Mouse (Mus musculus): ENCODE measurements around the gene Morn5.

The Morn5 gene

GRCm38 (mm10) chr2:36103555-36104367, 54.5 kb downstream of the Morn5 start:
- TF ChIP-seq POU5F1 (IDR thresholded peaks at IDR 0.05; ENCODE audit: borderline replicate concordance, low read length) (no peak), CTCF (conservative IDR thresholded peaks at IDR 0.05; ENCODE audit: low read length) (0 out of 2 replicates have a peak, but pooled peaks have one; percentile 2)

GRCm38 (mm10) chr2:36104436-36104955, 55.2 kb downstream of the Morn5 start:
- peaks cover 98% of the 10 kb centered on the region for H3K27me3 ChIP-seq (ENCODE audit: insufficient read depth, low read length)

More at GRCm38 (mm10) chr2:36103555-36104367, 54.5 kb downstream of the Morn5 start:
- Histone ChIP-seq H3K4me1 (replicated peaks; ENCODE audit: low read depth, low read length) (peaks cover 54% of the 10 kb centered on the region), H3K27me3 (ENCODE audit: insufficient read depth, low read length) (peaks cover 99% of the 10 kb centered on the region), H3K36me3 (ENCODE audit: insufficient read depth, low read length) (no peaks in the 10 kb centered on the region), H3K4me3 (replicated peaks; ENCODE audit: low read length) (peak overlapping the region; percentile 68), H3K9me3 (ENCODE audit: low read length) (no peaks in the 10 kb centered on the region)

GRCm38 (mm10) chr2:36104956-36105741, 55.9 kb downstream of the Morn5 start, which contains the start of gene Lhx6:
Lhx6 (minus strand) TSS chr2:36105408.
- Histone ChIP-seq H3K9me3 (ENCODE audit: low read length) (no peaks in the 10 kb centered on the region), H3K27me3 (ENCODE audit: insufficient read depth, low read length) (peaks cover 96% of the 10 kb centered on the region), H3K36me3 (ENCODE audit: insufficient read depth, low read length) (no peaks in the 10 kb centered on the region), H3K4me1 (replicated peaks; ENCODE audit: low read depth, low read length) (peaks cover 46% of the 10 kb centered on the region), H3K4me3 (replicated peaks; ENCODE audit: low read length) (peak within 1 kb of the TSS; percentile 68)
- TF ChIP-seq POU5F1 (IDR thresholded peaks at IDR 0.05; ENCODE audit: borderline replicate concordance, low read length) (no peak), NANOG (IDR thresholded peaks at IDR 0.05; ENCODE audit: borderline replicate concordance, low read length) (no peak), CTCF (conservative IDR thresholded peaks at IDR 0.05; ENCODE audit: low read length) (no peak)

More at GRCm38 (mm10) chr2:36104436-36104955, 55.2 kb downstream of the Morn5 start:
- H3K36me3 ChIP-seq (ENCODE audit: insufficient read depth, low read length): no peaks in the 10 kb centered on the region
- H3K9me3 ChIP-seq (ENCODE audit: low read length): no peaks in the 10 kb centered on the region
- peaks cover 50% of the 10 kb centered on the region for H3K4me1 ChIP-seq (replicated peaks; ENCODE audit: low read depth, low read length)
- H3K4me3 ChIP-seq (replicated peaks; ENCODE audit: low read length): peak overlapping the region; percentile 68
- no peak; the same call in 1 of the 2 replicates for TF ChIP-seq NANOG (IDR thresholded peaks at IDR 0.05; ENCODE audit: borderline replicate concordance, low read length)
- TF ChIP-seq POU5F1 (IDR thresholded peaks at IDR 0.05; ENCODE audit: borderline replicate concordance, low read length): no peak
- no peak for TF ChIP-seq CTCF (conservative IDR thresholded peaks at IDR 0.05; ENCODE audit: low read length)

GRCm38 (mm10) chr2:36108615-36109014, 59.4 kb downstream of the Morn5 start:
- Histone ChIP-seq H3K4me1 (replicated peaks; ENCODE audit: low read depth, low read length) (peaks cover 26% of the 10 kb centered on the region), H3K9me3 (ENCODE audit: low read length) (no peaks in the 10 kb centered on the region), H3K4me3 (replicated peaks; ENCODE audit: low read length) (no peak overlapping the region), H3K36me3 (ENCODE audit: insufficient read depth, low read length) (no peaks in the 10 kb centered on the region), H3K27me3 (ENCODE audit: insufficient read depth, low read length) (peaks cover 70% of the 10 kb centered on the region)
- TF ChIP-seq CTCF (conservative IDR thresholded peaks at IDR 0.05; ENCODE audit: low read length) (no peak), NANOG (IDR thresholded peaks at IDR 0.05; ENCODE audit: borderline replicate concordance, low read length) (no peak), POU5F1 (IDR thresholded peaks at IDR 0.05; ENCODE audit: borderline replicate concordance, low read length) (no peak)

GRCm38 (mm10) chr2:36112632-36113031, 63.4 kb downstream of the Morn5 start:
- peaks cover 20% of the 10 kb centered on the region for H3K36me3 ChIP-seq (ENCODE audit: insufficient read depth, low read length)
- no peak overlapping the region for H3K4me3 ChIP-seq (replicated peaks; ENCODE audit: low read length)
- H3K4me1 ChIP-seq (replicated peaks; ENCODE audit: low read depth, low read length): peaks cover 7% of the 10 kb centered on the region
- no peaks in the 10 kb centered on the region for H3K9me3 ChIP-seq (ENCODE audit: low read length)
- peaks cover 31% of the 10 kb centered on the region for H3K27me3 ChIP-seq (ENCODE audit: insufficient read depth, low read length)
- no peak for TF ChIP-seq POU5F1 (IDR thresholded peaks at IDR 0.05; ENCODE audit: borderline replicate concordance, low read length)
- no peak for TF ChIP-seq NANOG (IDR thresholded peaks at IDR 0.05; ENCODE audit: borderline replicate concordance, low read length)
- TF ChIP-seq CTCF (conservative IDR thresholded peaks at IDR 0.05; ENCODE audit: low read length): no peak

- Histone ChIP-seq H3K4me3 (replicated peaks; ENCODE audit: low read length) (no peak overlapping the region), H3K4me1 (replicated peaks; ENCODE audit: low read depth, low read length) (no peaks in the 10 kb centered on the region), H3K36me3 (ENCODE audit: insufficient read depth, low read length) (peaks cover 85% of the 10 kb centered on the region), H3K9me3 (ENCODE audit: low read length) (peaks cover 7% of the 10 kb centered on the region), H3K27me3 (ENCODE audit: insufficient read depth, low read length) (no peaks in the 10 kb centered on the region)
- no peak for TF ChIP-seq CTCF (conservative IDR thresholded peaks at IDR 0.05; ENCODE audit: low read length)
- no peak for TF ChIP-seq POU5F1 (IDR thresholded peaks at IDR 0.05; ENCODE audit: borderline replicate concordance, low read length)
- TF ChIP-seq NANOG (IDR thresholded peaks at IDR 0.05; ENCODE audit: borderline replicate concordance, low read length): no peak
These were observed 77.7 kb downstream of the Morn5 start for GRCm38 (mm10) chr2:36126795-36127429.

GRCm38 (mm10) chr2:36127973-36128372, 78.7 kb downstream of the Morn5 start:
- Histone ChIP-seq H3K4me1 (replicated peaks; ENCODE audit: low read depth, low read length) (no peaks in the 10 kb centered on the region), H3K27me3 (ENCODE audit: insufficient read depth, low read length) (no peaks in the 10 kb centered on the region), H3K36me3 (ENCODE audit: insufficient read depth, low read length) (peaks cover 85% of the 10 kb centered on the region), H3K4me3 (replicated peaks; ENCODE audit: low read length) (no peak overlapping the region), H3K9me3 (ENCODE audit: low read length) (peaks cover 7% of the 10 kb centered on the region)
- TF ChIP-seq NANOG (IDR thresholded peaks at IDR 0.05; ENCODE audit: borderline replicate concordance, low read length): no peak
- TF ChIP-seq CTCF (conservative IDR thresholded peaks at IDR 0.05; ENCODE audit: low read length): no peak
- TF ChIP-seq POU5F1 (IDR thresholded peaks at IDR 0.05; ENCODE audit: borderline replicate concordance, low read length): no peak

All from E14TG2a.4 (cell line).